Mouse (Mus musculus) layer of hippocampus, postnatal 10 days (tissue): Measurements from ENCODE around the gene Chd5. TPM values are rescaled to one million over a fixed set of nuclear protein-coding genes. Genes with fewer than 3 reads are reported as not detected.

Experiments
- DNase-seq, 2 experiments: peaks; one replicate each; pipeline ENCODE4 v3.0.0; 2021; ENCODE audit warnings: low spot score in 2 of 2
- total RNA-seq, 2 experiments: library from RNA; stranded (reverse); gene quantifications; 2 replicates each; pipeline ENCODE4 v1.2.3; 2021

The Chd5 gene
- total RNA-seq, 2 experiments from 2014 or later = 189 to 192 TPM

- DNase-seq = peak in 1 of 2 experiments; percentile 51
Observed at GRCm38 (mm10) chr4:152424922-152425321, 86.5 kb downstream of the Chd5 start.

GRCm38 (mm10) chr4:152428259-152428658 lies 89.8 kb downstream of the Chd5 start:
- DNase-seq = no peak

- DNase-seq = peak; percentile 64 to 71
Observed at GRCm38 (mm10) chr4:152432308-152432707, 93.9 kb downstream of the Chd5 start.

- DNase-seq = peak; percentile 97 to 98
Observed at GRCm38 (mm10) chr4:152434836-152435235, 96.4 kb downstream of the Chd5 start.

GRCm38 (mm10) chr4:152435255-152435654 lies 96.8 kb downstream of the Chd5 start:
- peak; percentile 85 to 90 for DNase-seq

Other genes with a start within 250 kb of the Chd5 start
- 10 to 100 TPM; 14.0 to 15.1 TPM for gene Tnfrsf25, start 222.7 kb upstream of the Chd5 start, total RNA-seq
- gene Espn, start 186.3 kb upstream of the Chd5 start, total RNA-seq = under 1 TPM; 0.62 to 0.78 TPM
- gene Hes2, start 179.8 kb upstream of the Chd5 start, total RNA-seq = not detected
- gene Acot7, start 160.5 kb upstream of the Chd5 start, total RNA-seq = 100 to 1,000 TPM; 426 to 431 TPM
- gene Gpr153, start 64.4 kb upstream of the Chd5 start, total RNA-seq = 10 to 100 TPM; 21.4 to 23.1 TPM
- gene Hes3, start 47.0 kb upstream of the Chd5 start, total RNA-seq = not detected
- gene Icmt, start 41.4 kb upstream of the Chd5 start, total RNA-seq = 10 to 100 TPM; 27.9 to 33.9 TPM
- 1 to 10 TPM; 3.1 to 4.0 TPM for gene Rnf207, start 19.7 kb upstream of the Chd5 start, total RNA-seq
- 100 to 1,000 TPM; 283 to 319 TPM for gene Rpl22, start 12.9 kb upstream of the Chd5 start, total RNA-seq
- gene Nphp4, start 138.1 kb downstream of the Chd5 start, total RNA-seq = 10 to 100 TPM; 21.3 to 22.4 TPM
- 100 to 1,000 TPM; 233 to 258 TPM for gene Kcnab2, start 139.2 kb downstream of the Chd5 start, total RNA-seq